Mouse (Mus musculus): ENCODE data around the gene Amd1.

- TF ChIP-seq CTCF (IDR thresholded peaks at IDR 0.05; ENCODE audit: borderline replicate concordance, insufficient read depth, low read depth, low read length) (no peak), POLR2A (IDR thresholded peaks at IDR 0.05; ENCODE audit: borderline replicate concordance, insufficient read depth, low read length) (no peak)
These were observed 8.1 kb upstream of the Amd1 start for GRCm38 (mm10) chr10:40309884-40310635.

Data from cerebellum, adult 2 months (tissue).